Comparison of ENCODE assay signal across 11 mouse cellular contexts in genomic region chr19:9955438-9955837, GRCm38 (mm10). TPM values are rescaled to one million over a fixed set of nuclear protein-coding genes. Genes with fewer than 3 reads are reported as not detected.
DNase-seq lines count a peak whose midpoint lies in the region; ATAC-seq and TF ChIP-seq lines count a peak whose summit lies in the region.
"Had no signal": no experiment of that assay in that cellular context is flagged by ENCODE, and none has a peak within 500 bp of the region (broad histone marks: within the 10 kb centered on the region; RNA-seq: fewer than 3 reads in every experiment).

No protein-coding gene starts in this region.

- DNase-seq in hindbrain, postnatal 0 days (ENCODE audit: low spot score), result no peak
- DNase-seq in hindbrain, embryonic 11.5 days (ENCODE audit: low spot score), result no peak
- no peak for DNase-seq in spleen, adult 2 months (ENCODE audit: low read depth in 1 of 2, low spot score in 2 of 2)
- no peak for DNase-seq in spleen, postnatal 14 days (ENCODE audit: low spot score in 2 of 2)
- no peak for DNase-seq in liver, embryonic 11.5 days (ENCODE audit: low spot score)
- DNase-seq in cerebellum, adult 9-10 months, result no peak
- DNase-seq: cerebellum, adult 8-10 months; thymus, postnatal 4 days had no signal

- H3K9ac ChIP-seq in hindbrain, postnatal 0 days (replicated peaks; ENCODE audit: low read length), result no peak overlapping the region
- no peak overlapping the region for H3K9ac ChIP-seq in hindbrain, embryonic 11.5 days (ENCODE audit: low read depth, low read length)
- peak overlapping the region; percentile 61 for H3K9ac ChIP-seq in liver, embryonic 11.5 days (ENCODE audit: low read depth, low read length)
- H3K9ac ChIP-seq in midbrain, embryonic 13.5 days (replicated peaks), result no peak overlapping the region

- H3K27ac ChIP-seq in hindbrain, postnatal 0 days, result peak overlapping the region; percentile 82; the same call in 1 of the 2 replicates
- no peak overlapping the region for H3K27ac ChIP-seq in hindbrain, embryonic 11.5 days (ENCODE audit: low read depth, low read length)
- peak overlapping the region; percentile 78; the same call in 1 of the 2 replicates for H3K27ac ChIP-seq in spleen, adult 2 months (ENCODE audit: insufficient read depth, low read length)
- peak overlapping the region; percentile 86 for H3K27ac ChIP-seq in liver, embryonic 11.5 days (ENCODE audit: low read depth, low read length)
- H3K27ac ChIP-seq in midbrain, embryonic 13.5 days, result no peak overlapping the region
- H3K27ac ChIP-seq: forebrain, embryonic 13.5 days had no signal

- H3K9me3 ChIP-seq in hindbrain, postnatal 0 days (ENCODE audit: low read length), result no peaks in the 10 kb centered on the region
- no peaks in the 10 kb centered on the region for H3K9me3 ChIP-seq in hindbrain, embryonic 11.5 days (ENCODE audit: control insufficient read depth, low read length)
- H3K9me3 ChIP-seq in liver, embryonic 11.5 days (ENCODE audit: control insufficient read depth, low read length), result no peaks in the 10 kb centered on the region
- no peaks in the 10 kb centered on the region for H3K9me3 ChIP-seq in midbrain, embryonic 13.5 days
- H3K9me3 ChIP-seq: forebrain, embryonic 13.5 days had no signal

- no peak overlapping the region for H3K4me2 ChIP-seq in hindbrain, postnatal 0 days (ENCODE audit: low read depth, low read length)
- H3K4me2 ChIP-seq in hindbrain, embryonic 11.5 days (replicated peaks; ENCODE audit: low read depth, low read length), result no peak overlapping the region
- H3K4me2 ChIP-seq in liver, embryonic 11.5 days, result peak overlapping the region; percentile 45
- H3K4me2 ChIP-seq in midbrain, embryonic 13.5 days (replicated peaks), result no peak overlapping the region
- H3K4me2 ChIP-seq: forebrain, embryonic 13.5 days had no signal

- no peaks in the 10 kb centered on the region for H3K36me3 ChIP-seq in hindbrain, postnatal 0 days (ENCODE audit: insufficient read depth, low read length)
- H3K36me3 ChIP-seq in hindbrain, embryonic 11.5 days (ENCODE audit: control insufficient read depth, insufficient read depth, low read length), result no peaks in the 10 kb centered on the region
- H3K36me3 ChIP-seq in spleen, adult 2 months (ENCODE audit: control insufficient read depth, insufficient read depth, low read length), result no peaks in the 10 kb centered on the region
- no peaks in the 10 kb centered on the region for H3K36me3 ChIP-seq in liver, embryonic 11.5 days (ENCODE audit: control insufficient read depth, insufficient read depth, low read length)
- H3K36me3 ChIP-seq in midbrain, embryonic 13.5 days, result no peaks in the 10 kb centered on the region

- no peaks in the 10 kb centered on the region for H3K27me3 ChIP-seq in hindbrain, postnatal 0 days (ENCODE audit: insufficient read depth, low read length)
- no peaks in the 10 kb centered on the region for H3K27me3 ChIP-seq in hindbrain, embryonic 11.5 days (ENCODE audit: control insufficient read depth, insufficient read depth, low read length)
- H3K27me3 ChIP-seq in spleen, adult 2 months (ENCODE audit: control insufficient read depth, insufficient read depth, low read length), result no peaks in the 10 kb centered on the region
- no peaks in the 10 kb centered on the region for H3K27me3 ChIP-seq in liver, embryonic 11.5 days (replicated peaks; ENCODE audit: control insufficient read depth, insufficient read depth, low read length)
- H3K27me3 ChIP-seq in midbrain, embryonic 13.5 days, result no peaks in the 10 kb centered on the region
- H3K27me3 ChIP-seq: forebrain, embryonic 13.5 days had no signal

- TF ChIP-seq POLR2A in spleen, adult 2 months (IDR thresholded peaks at IDR 0.05; ENCODE audit: low read depth, low read length), result no peak

- TF ChIP-seq CTCF in hindbrain, postnatal 0 days (IDR thresholded peaks at IDR 0.05; ENCODE audit: low read depth), result no peak
- no peak for TF ChIP-seq CTCF in spleen, adult 2 months (IDR thresholded peaks at IDR 0.05; ENCODE audit: extremely low read depth, insufficient read depth, insufficient read length, insufficient replicate concordance)

- 74% methylated on average over 1 of the region's 1 CpGs for WGBS in hindbrain, postnatal 0 days
- WGBS in hindbrain, embryonic 11.5 days, result 83% methylated on average over 1 of the region's 1 CpGs
- WGBS in spleen, adult 2 months, result 74% methylated on average over 1 of the region's 1 CpGs
- 38% methylated on average over 1 of the region's 1 CpGs for WGBS in liver, embryonic 11.5 days
- WGBS in midbrain, embryonic 13.5 days, result 78% methylated on average over 1 of the region's 1 CpGs

- H3K4me3 ChIP-seq in hindbrain, postnatal 0 days (ENCODE audit: low read length), result no peak overlapping the region
- H3K4me3 ChIP-seq in hindbrain, embryonic 11.5 days (ENCODE audit: low read depth, low read length), result no peak overlapping the region
- no peak overlapping the region for H3K4me3 ChIP-seq in spleen, adult 2 months (ENCODE audit: extremely low read depth, insufficient read depth, insufficient read length)
- H3K4me3 ChIP-seq in liver, embryonic 11.5 days (ENCODE audit: low read depth, low read length), result no peak overlapping the region
- H3K4me3 ChIP-seq in midbrain, embryonic 13.5 days (replicated peaks), result no peak overlapping the region
- H3K4me3 ChIP-seq: forebrain, embryonic 13.5 days had no signal

- no peak for ATAC-seq in hindbrain, postnatal 0 days
- no peak for ATAC-seq in hindbrain, embryonic 11.5 days (ENCODE audit: low FRiP score)
- ATAC-seq in liver, embryonic 11.5 days (replicated peaks; ENCODE audit: low FRiP score), result peak; percentile 80
- ATAC-seq in inflammation-experienced regulatory T-cells, adult 6 months, result no peak
- ATAC-seq in midbrain, embryonic 13.5 days, result no peak
- ATAC-seq: forebrain, embryonic 13.5 days had no signal

- H3K4me1 ChIP-seq in hindbrain, postnatal 0 days (ENCODE audit: insufficient read depth, low read length), result no peaks in the 10 kb centered on the region; the same call in 1 of the 2 replicates
- H3K4me1 ChIP-seq in hindbrain, embryonic 11.5 days (replicated peaks; ENCODE audit: control insufficient read depth, insufficient read depth, low read length), result no peaks in the 10 kb centered on the region
- H3K4me1 ChIP-seq in spleen, adult 2 months (ENCODE audit: control insufficient read depth, insufficient read depth, insufficient read length), result peaks cover 8% of the 10 kb centered on the region; the same call in 1 of the 2 replicates
- peaks cover 45% of the 10 kb centered on the region for H3K4me1 ChIP-seq in liver, embryonic 11.5 days (replicated peaks; ENCODE audit: control insufficient read depth, insufficient read depth, low read length)
- peaks cover 11% of the 10 kb centered on the region for H3K4me1 ChIP-seq in midbrain, embryonic 13.5 days (replicated peaks)

RNA-seq across cellular contexts. Expression of gene Fth1, which starts 25.0 kb away (rescaled TPM):
- total RNA-seq in hindbrain, postnatal 0 days (2014; rRNA removed), result 301 and 443 TPM in 2 replicates
- polyA plus RNA-seq in hindbrain, postnatal 0 days (2015; fragmentation: Nextera tagmentation; extraction: Ambion mirVana), result 2,616 and 2,786 TPM in 2 replicates
- 1,301 and 1,416 TPM in 2 replicates for polyA plus RNA-seq in hindbrain, embryonic 11.5 days (2014; fragmentation: Nextera tagmentation; extraction: Ambion mirVana)
- polyA plus RNA-seq in spleen, adult 2 months (2012; rRNA removed), result 3,609 and 4,045 TPM in 2 replicates
- polyA plus RNA-seq in liver, embryonic 11.5 days (2014; fragmentation: Nextera tagmentation; extraction: Ambion mirVana), result 3,796 and 3,887 TPM in 2 replicates
- polyA plus RNA-seq in inflammation-experienced regulatory T-cells, adult 6 months (2017; shearing (Covaris generic)), result 1,000 to 10,000 TPM; 1,678 to 2,599 (median 2,226) TPM
- polyA plus RNA-seq in midbrain, embryonic 13.5 days (2015; fragmentation: Nextera tagmentation; extraction: Ambion mirVana), result 1,344 and 1,356 TPM in 2 replicates

RNA-seq across cellular contexts. Expression of gene Best1, which starts 46.0 kb away (rescaled TPM):
- total RNA-seq in hindbrain, postnatal 0 days (2014; rRNA removed), result 0.86 and 1.5 TPM in 2 replicates
- 2.6 and 3.0 TPM in 2 replicates for polyA plus RNA-seq in hindbrain, postnatal 0 days (2015; fragmentation: Nextera tagmentation; extraction: Ambion mirVana)
- 0.91 and 1.1 TPM in 2 replicates for polyA plus RNA-seq in hindbrain, embryonic 11.5 days (2014; fragmentation: Nextera tagmentation; extraction: Ambion mirVana)
- 0.14 and 0.20 TPM in 2 replicates for polyA plus RNA-seq in spleen, adult 2 months (2012; rRNA removed)
- polyA plus RNA-seq in liver, embryonic 11.5 days (2014; fragmentation: Nextera tagmentation; extraction: Ambion mirVana), result 0.31 and 0.59 TPM in 2 replicates
- under 1 TPM in 1 of 3 experiments, not detected in 2; 0.21 TPM for polyA plus RNA-seq in inflammation-experienced regulatory T-cells, adult 6 months (2017; shearing (Covaris generic))
- 1.8 and 2.0 TPM in 2 replicates for polyA plus RNA-seq in midbrain, embryonic 13.5 days (2015; fragmentation: Nextera tagmentation; extraction: Ambion mirVana)

RNA-seq across cellular contexts. Expression of gene Rab3il1, which starts 46.0 kb away (rescaled TPM):
- 19.7 and 23.0 TPM in 2 replicates for total RNA-seq in hindbrain, postnatal 0 days (2014; rRNA removed)
- 20.1 and 22.2 TPM in 2 replicates for polyA plus RNA-seq in hindbrain, postnatal 0 days (2015; fragmentation: Nextera tagmentation; extraction: Ambion mirVana)
- 35.7 and 35.9 TPM in 2 replicates for polyA plus RNA-seq in hindbrain, embryonic 11.5 days (2014; fragmentation: Nextera tagmentation; extraction: Ambion mirVana)
- 73.5 and 77.8 TPM in 2 replicates for polyA plus RNA-seq in spleen, adult 2 months (2012; rRNA removed)
- 133 and 137 TPM in 2 replicates for polyA plus RNA-seq in liver, embryonic 11.5 days (2014; fragmentation: Nextera tagmentation; extraction: Ambion mirVana)
- not detected for polyA plus RNA-seq in inflammation-experienced regulatory T-cells, adult 6 months (2017; shearing (Covaris generic))
- 21.0 and 21.4 TPM in 2 replicates for polyA plus RNA-seq in midbrain, embryonic 13.5 days (2015; fragmentation: Nextera tagmentation; extraction: Ambion mirVana)

RNA-seq across cellular contexts. Expression of gene Incenp, which starts 56.1 kb away (rescaled TPM):
- total RNA-seq in hindbrain, postnatal 0 days (2014; rRNA removed), result 11.4 and 16.2 TPM in 2 replicates
- polyA plus RNA-seq in hindbrain, postnatal 0 days (2015; fragmentation: Nextera tagmentation; extraction: Ambion mirVana), result 26.4 and 27.2 TPM in 2 replicates
- 79.7 and 82.6 TPM in 2 replicates for polyA plus RNA-seq in hindbrain, embryonic 11.5 days (2014; fragmentation: Nextera tagmentation; extraction: Ambion mirVana)
- polyA plus RNA-seq in spleen, adult 2 months (2012; rRNA removed), result 17.2 and 18.8 TPM in 2 replicates
- 116 and 118 TPM in 2 replicates for polyA plus RNA-seq in liver, embryonic 11.5 days (2014; fragmentation: Nextera tagmentation; extraction: Ambion mirVana)
- polyA plus RNA-seq in inflammation-experienced regulatory T-cells, adult 6 months (2017; shearing (Covaris generic)), result 10 to 100 TPM; 11.4 to 57.7 (median 18.4) TPM
- polyA plus RNA-seq in midbrain, embryonic 13.5 days (2015; fragmentation: Nextera tagmentation; extraction: Ambion mirVana), result 46.6 and 47.1 TPM in 2 replicates

Comparison
In these comparisons a context has a peak if more than half of its experiments do, and no peak if none do; other contexts are left out.
1. H3K27ac ChIP-seq: peak in hindbrain, postnatal 0 days (single experiment), spleen, adult 2 months (single experiment) and liver, embryonic 11.5 days (single experiment); none in hindbrain, embryonic 11.5 days (single experiment) and midbrain, embryonic 13.5 days (single experiment).
2. RNA of gene Rab3il1, which starts 46.0 kb away (polyA plus RNA-seq): 133 to 137 TPM in liver, embryonic 11.5 days, 73.5 to 77.8 TPM in spleen, adult 2 months, 35.7 to 35.9 TPM in hindbrain, embryonic 11.5 days, 20.1 to 22.2 TPM in hindbrain, postnatal 0 days and 21.0 to 21.4 TPM in midbrain, embryonic 13.5 days; not detected in inflammation-experienced regulatory T-cells, adult 6 months; every median in the first group is over 10 times any median in the second.